Mouse (Mus musculus): ENCODE data around the gene Rarg. TPM values are rescaled to one million over a fixed set of nuclear protein-coding genes. Genes with fewer than 3 reads are reported as not detected.

Gene Rarg
- polyA plus RNA-seq, 1 experiment = 2.6 TPM

- TF ChIP-seq POLR2A (IDR thresholded peaks at IDR 0.05; ENCODE audit: control insufficient read depth, low read depth, low read length) = no peak
- no peak for TF ChIP-seq CTCF (IDR thresholded peaks at IDR 0.05; ENCODE audit: control insufficient read depth, insufficient read depth, insufficient replicate concordance, low read depth, low read length)
- Histone ChIP-seq H3K36me3 (ENCODE audit: control insufficient read depth, insufficient read depth, low read length) (no peaks in the 10 kb centered on the region), H3K27me3 (ENCODE audit: control insufficient read depth, insufficient read depth, low read length) (no peaks in the 10 kb centered on the region), H3K4me3 (ENCODE audit: control insufficient read depth, low read depth, low read length) (peak overlapping the region; percentile 74), H3K27ac (ENCODE audit: control insufficient read depth, insufficient read depth, low read depth, low read length) (peak overlapping the region; percentile 7; the same call in 1 of the 2 replicates), H3K4me1 (ENCODE audit: control insufficient read depth, insufficient read depth, low read length) (peaks cover 13% of the 10 kb centered on the region)
Observed at GRCm38 (mm10) chr15:102256431-102257201, 701 bp downstream of the Rarg start.

DNA sequence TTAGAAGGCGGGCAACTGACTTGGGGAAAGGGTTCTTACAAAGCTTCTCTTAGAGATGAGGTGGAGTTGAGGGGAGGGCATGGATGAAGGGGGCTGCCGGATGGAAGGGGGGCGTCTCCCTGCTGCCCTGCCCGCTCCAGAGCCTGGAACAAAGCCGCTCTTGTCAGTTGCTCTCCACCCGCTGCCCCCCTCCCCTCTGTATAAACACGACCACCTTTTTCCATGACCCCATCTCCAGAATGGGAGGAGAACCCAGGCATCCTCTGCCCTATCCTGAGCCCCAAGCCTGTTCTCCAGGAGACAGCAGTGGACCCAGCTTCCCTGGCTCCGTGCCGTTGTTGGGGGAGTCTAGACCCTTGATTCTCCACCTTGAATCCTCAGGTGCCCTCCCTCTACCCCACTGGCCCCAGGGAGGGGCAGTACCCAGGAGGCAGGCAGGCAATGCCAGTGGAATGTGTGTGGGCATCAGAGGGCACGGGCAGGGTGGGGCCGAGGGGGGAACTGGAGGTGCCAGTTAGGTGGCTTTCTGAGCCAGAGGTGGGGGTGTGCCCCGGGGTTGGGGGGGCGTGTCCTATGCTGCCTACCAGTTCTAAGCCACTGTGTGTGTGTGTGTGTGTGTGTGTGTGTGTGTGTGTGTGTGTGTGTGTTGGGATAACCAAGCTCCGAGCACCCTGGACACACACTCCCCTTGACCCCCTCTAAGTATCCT is 1.6 kb downstream of the Rarg start:
- Histone ChIP-seq H3K36me3 (ENCODE audit: control insufficient read depth, insufficient read depth, low read length) (no peaks in the 10 kb centered on the region), H3K27ac (ENCODE audit: control insufficient read depth, insufficient read depth, low read depth, low read length) (no peak overlapping the region), H3K4me1 (ENCODE audit: control insufficient read depth, insufficient read depth, low read length) (peaks cover 13% of the 10 kb centered on the region), H3K4me3 (ENCODE audit: control insufficient read depth, low read depth, low read length) (no peak overlapping the region), H3K27me3 (ENCODE audit: control insufficient read depth, insufficient read depth, low read length) (no peaks in the 10 kb centered on the region)
- TF ChIP-seq POLR2A (IDR thresholded peaks at IDR 0.05; ENCODE audit: control insufficient read depth, low read depth, low read length) (no peak), CTCF (IDR thresholded peaks at IDR 0.05; ENCODE audit: control insufficient read depth, insufficient read depth, insufficient replicate concordance, low read depth, low read length) (no peak)

- H3K27me3 ChIP-seq (ENCODE audit: control insufficient read depth, insufficient read depth, low read length) = no peaks in the 10 kb centered on the region; the same call in 1 of the 2 replicates
- peaks cover 18% of the 10 kb centered on the region for H3K4me1 ChIP-seq (ENCODE audit: control insufficient read depth, insufficient read depth, low read length)
- TF ChIP-seq CTCF (IDR thresholded peaks at IDR 0.05; ENCODE audit: control insufficient read depth, insufficient read depth, insufficient replicate concordance, low read depth, low read length) = no peak
- no peak for TF ChIP-seq POLR2A (IDR thresholded peaks at IDR 0.05; ENCODE audit: control insufficient read depth, low read depth, low read length)
- no peaks in the 10 kb centered on the region for H3K36me3 ChIP-seq (ENCODE audit: control insufficient read depth, insufficient read depth, low read length)
- H3K4me3 ChIP-seq (ENCODE audit: control insufficient read depth, low read depth, low read length) = no peak overlapping the region
- H3K27ac ChIP-seq (ENCODE audit: control insufficient read depth, insufficient read depth, low read depth, low read length) = no peak overlapping the region
Observed at GRCm38 (mm10) chr15:102250521-102250920, 6.8 kb downstream of the Rarg start.

DNA sequence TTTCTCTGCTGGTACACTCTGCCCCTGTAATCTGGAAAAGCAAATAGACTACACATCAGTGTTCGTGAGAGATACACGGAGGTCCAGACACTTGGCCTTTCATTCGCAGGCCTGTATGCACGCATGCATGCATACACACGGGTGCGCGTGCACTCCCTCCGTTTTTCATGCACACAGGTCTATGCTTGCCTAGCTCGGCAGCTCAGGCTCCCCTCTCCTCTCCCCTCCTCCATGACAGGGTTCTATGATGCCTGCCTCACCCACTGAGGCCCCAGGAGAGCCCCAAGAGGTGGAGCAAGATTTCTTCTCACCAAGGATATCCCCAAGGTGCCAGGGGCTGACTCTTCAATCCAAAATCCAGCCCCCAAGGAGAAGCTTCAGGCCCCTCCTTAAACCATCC is 7.3 kb downstream of the Rarg start:
- H3K4me1 ChIP-seq (ENCODE audit: control insufficient read depth, insufficient read depth, low read length) = peaks cover 18% of the 10 kb centered on the region
- no peak overlapping the region for H3K4me3 ChIP-seq (ENCODE audit: control insufficient read depth, low read depth, low read length)

DNA sequence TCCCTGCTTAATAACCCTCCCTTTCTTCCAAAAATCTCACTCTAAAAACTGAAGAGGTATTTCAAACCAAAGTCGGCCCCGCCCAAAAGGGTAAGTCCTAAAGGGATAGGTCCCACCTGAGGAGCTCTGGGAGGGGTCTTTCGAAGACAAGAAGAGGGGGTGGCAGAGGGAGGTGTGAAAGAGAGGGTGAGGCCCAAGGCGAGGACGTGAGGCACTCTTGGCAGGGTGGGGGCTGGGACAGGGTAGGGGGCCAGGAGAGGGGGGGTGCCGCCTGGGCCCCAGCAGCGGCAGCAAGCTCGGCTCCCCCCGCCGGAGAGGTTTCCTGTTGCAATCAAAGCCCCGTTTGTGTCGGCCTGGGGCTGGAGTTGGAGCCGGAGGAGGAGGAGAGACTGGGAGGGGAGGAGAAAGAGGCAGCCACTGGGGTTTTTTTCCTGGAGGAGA is 8.0 kb downstream of the Rarg start:
- Histone ChIP-seq H3K27me3 (ENCODE audit: control insufficient read depth, insufficient read depth, low read length) (no peaks in the 10 kb centered on the region; the same call in 1 of the 2 replicates), H3K4me3 (ENCODE audit: control insufficient read depth, low read depth, low read length) (no peak overlapping the region), H3K36me3 (ENCODE audit: control insufficient read depth, insufficient read depth, low read length) (no peaks in the 10 kb centered on the region), H3K4me1 (ENCODE audit: control insufficient read depth, insufficient read depth, low read length) (peaks cover 18% of the 10 kb centered on the region), H3K27ac (ENCODE audit: control insufficient read depth, insufficient read depth, low read depth, low read length) (no peak overlapping the region)
- TF ChIP-seq POLR2A (IDR thresholded peaks at IDR 0.05; ENCODE audit: control insufficient read depth, low read depth, low read length) (no peak), CTCF (IDR thresholded peaks at IDR 0.05; ENCODE audit: control insufficient read depth, insufficient read depth, insufficient replicate concordance, low read depth, low read length) (no peak)

More for the DNA sequence above, 7.3 kb downstream of the Rarg start:
- H3K27me3 ChIP-seq (ENCODE audit: control insufficient read depth, insufficient read depth, low read length) = no peaks in the 10 kb centered on the region; the same call in 1 of the 2 replicates
- TF ChIP-seq CTCF (IDR thresholded peaks at IDR 0.05; ENCODE audit: control insufficient read depth, insufficient read depth, insufficient replicate concordance, low read depth, low read length) (no peak), POLR2A (IDR thresholded peaks at IDR 0.05; ENCODE audit: control insufficient read depth, low read depth, low read length) (no peak)
- H3K36me3 ChIP-seq (ENCODE audit: control insufficient read depth, insufficient read depth, low read length) = no peaks in the 10 kb centered on the region
- H3K27ac ChIP-seq (ENCODE audit: control insufficient read depth, insufficient read depth, low read depth, low read length) = no peak overlapping the region

- H3K4me1 ChIP-seq (ENCODE audit: control insufficient read depth, insufficient read depth, low read length) = peaks cover 18% of the 10 kb centered on the region
- H3K4me3 ChIP-seq (ENCODE audit: control insufficient read depth, low read depth, low read length) = no peak overlapping the region
- H3K27ac ChIP-seq (ENCODE audit: control insufficient read depth, insufficient read depth, low read depth, low read length) = no peak overlapping the region
- no peaks in the 10 kb centered on the region; the same call in 1 of the 2 replicates for H3K27me3 ChIP-seq (ENCODE audit: control insufficient read depth, insufficient read depth, low read length)
- H3K36me3 ChIP-seq (ENCODE audit: control insufficient read depth, insufficient read depth, low read length) = no peaks in the 10 kb centered on the region
- no peak for TF ChIP-seq CTCF (IDR thresholded peaks at IDR 0.05; ENCODE audit: control insufficient read depth, insufficient read depth, insufficient replicate concordance, low read depth, low read length)
- no peak for TF ChIP-seq POLR2A (IDR thresholded peaks at IDR 0.05; ENCODE audit: control insufficient read depth, low read depth, low read length)
Observed at GRCm38 (mm10) chr15:102248812-102249191, 8.5 kb downstream of the Rarg start.

GRCm38 (mm10) chr15:102248131-102248811 is 9.0 kb downstream of the Rarg start:
- Histone ChIP-seq H3K27ac (ENCODE audit: control insufficient read depth, insufficient read depth, low read depth, low read length) (peak overlapping the region; percentile 56; the same call in 1 of the 2 replicates), H3K36me3 (ENCODE audit: control insufficient read depth, insufficient read depth, low read length) (no peaks in the 10 kb centered on the region), H3K4me1 (ENCODE audit: control insufficient read depth, insufficient read depth, low read length) (peaks cover 20% of the 10 kb centered on the region), H3K4me3 (ENCODE audit: control insufficient read depth, low read depth, low read length) (peak overlapping the region; percentile 88), H3K27me3 (ENCODE audit: control insufficient read depth, insufficient read depth, low read length) (no peaks in the 10 kb centered on the region; the same call in 1 of the 2 replicates)
- TF ChIP-seq POLR2A (IDR thresholded peaks at IDR 0.05; ENCODE audit: control insufficient read depth, low read depth, low read length) (no peak), CTCF (IDR thresholded peaks at IDR 0.05; ENCODE audit: control insufficient read depth, insufficient read depth, insufficient replicate concordance, low read depth, low read length) (no peak)

Data from testis, adult 2 months (tissue).